22 mouse cellular contexts compared by ENCODE assay signal in genomic region chr1:182100403-182100802, GRCm38 (mm10).
"Had no signal": no experiment of that assay in that cellular context is flagged by ENCODE, and none has a peak within 500 bp of the region (broad histone marks: within the 10 kb centered on the region; RNA-seq: fewer than 3 reads in every experiment).

No protein-coding gene starts in this region.

- H3K9ac ChIP-seq: limb, embryonic 13.5 days; liver, embryonic 14.5 days; liver, postnatal 0 days; lung, embryonic 14.5 days; neural tube, embryonic 12.5 days; neural tube, embryonic 15.5 days had no signal

- H3K27me3 ChIP-seq: limb, embryonic 13.5 days; neural tube, embryonic 12.5 days; neural tube, embryonic 15.5 days had no signal

- H3K27ac ChIP-seq: kidney, postnatal 0 days; layer of hippocampus, adult 2 months; limb, embryonic 10.5 days; limb, embryonic 13.5 days; liver, embryonic 14.5 days; neural tube, embryonic 12.5 days; neural tube, embryonic 15.5 days had no signal

- DNase-seq: kidney, adult 11 months; kidney, adult 9 months; kidney, postnatal 25 days; layer of hippocampus, adult 9-11 months; liver, postnatal 0 days; lung, embryonic 14.5 days; lung, postnatal 36 days; midbrain, embryonic 14.5 days; retina, postnatal 1 day; right cerebral cortex, postnatal 25 days; thymus, adult 18-20 months; thymus, postnatal 36 days had no signal

- H3K36me3 ChIP-seq: limb, embryonic 10.5 days; limb, embryonic 13.5 days; neural tube, embryonic 12.5 days; neural tube, embryonic 15.5 days had no signal

- ATAC-seq: liver, postnatal 0 days; lung, postnatal 0 days had no signal

- H3K4me3 ChIP-seq: layer of hippocampus, adult 2 months; limb, embryonic 10.5 days; limb, embryonic 13.5 days; neural tube, embryonic 12.5 days; neural tube, embryonic 15.5 days had no signal

- H3K9me3 ChIP-seq: limb, embryonic 10.5 days; limb, embryonic 13.5 days; neural tube, embryonic 12.5 days; neural tube, embryonic 15.5 days had no signal

- H3K4me2 ChIP-seq: limb, embryonic 13.5 days; liver, embryonic 11.5 days; lung, embryonic 14.5 days; midbrain, embryonic 11.5 days; neural tube, embryonic 12.5 days; neural tube, embryonic 15.5 days had no signal
